Mouse (Mus musculus): ENCODE data around the gene Gm49361.

Gm49361 gene

GRCm38 (mm10) chr14:57621699-57622098 lies 124.2 kb downstream of the Gm49361 start:
- DNase-seq (ENCODE audit: low read depth, low spot score): no peak

- DNase-seq (ENCODE audit: low read depth, low spot score): no peak
Measured at GRCm38 (mm10) chr14:57620598-57621236, 125.2 kb downstream of the Gm49361 start.

GRCm38 (mm10) chr14:57619487-57619886 lies 126.4 kb downstream of the Gm49361 start:
- DNase-seq (ENCODE audit: low read depth, low spot score): peak; percentile 41

GRCm38 (mm10) chr14:57617675-57618074 lies 128.2 kb downstream of the Gm49361 start:
- DNase-seq (ENCODE audit: low read depth, low spot score): no peak

GRCm38 (mm10) chr14:57616339-57616965 lies 129.5 kb downstream of the Gm49361 start:
- no peak for DNase-seq (ENCODE audit: low read depth, low spot score)

GRCm38 (mm10) chr14:57615828-57616227 lies 130.1 kb downstream of the Gm49361 start:
- no peak for DNase-seq (ENCODE audit: low read depth, low spot score)

- DNase-seq (ENCODE audit: low read depth, low spot score): no peak
Measured at GRCm38 (mm10) chr14:57611034-57611433, 134.9 kb downstream of the Gm49361 start.

- no peak for DNase-seq (ENCODE audit: low read depth, low spot score)
Measured at GRCm38 (mm10) chr14:57609816-57610329, 136.0 kb downstream of the Gm49361 start.

GRCm38 (mm10) chr14:57607500-57607899 lies 138.4 kb downstream of the Gm49361 start:
- DNase-seq (ENCODE audit: low read depth, low spot score): no peak

- no peak for DNase-seq (ENCODE audit: low read depth, low spot score)
Measured at GRCm38 (mm10) chr14:57606663-57607365, 139.1 kb downstream of the Gm49361 start.

- DNase-seq (ENCODE audit: low read depth, low spot score): no peak
Measured at GRCm38 (mm10) chr14:57593279-57593678, 152.6 kb downstream of the Gm49361 start.
